Mouse (Mus musculus) heart, embryonic 13.5 days (tissue): ENCODE results near the gene Rtp3. TPM values are rescaled to one million over a fixed set of nuclear protein-coding genes. Genes with fewer than 3 reads are reported as not detected.

ENCODE experiments used
- ATAC-seq: fragments of 200-750 bp; cut with Nextera tagmentation; 2 replicates; pipeline ENCODE4 v1.8.0; 2017; ENCODE audit warnings: moderate TSS enrichment; ENCODE audit not compliant: insufficient number of reproducible peaks, low FRiP score, low TSS enrichment; ENCODE audit errors: extremely low read depth
- H3K27ac ChIP-seq: fragments of 300-500 bp; sonication (generic); replicated peaks from 2 replicates; pipeline ENCODE4 v1.5.1; 2015; ENCODE audit warnings: moderate library complexity, mild to moderate bottlenecking, inconsistent platforms
- H3K27me3 ChIP-seq: fragments of 300-500 bp; sonication (generic); replicated peaks from 2 replicates; pipeline ENCODE4 v1.6.1; 2015; ENCODE audit warnings: mild to moderate bottlenecking, inconsistent platforms
- H3K36me3 ChIP-seq: fragments of 300-500 bp; sonication (generic); 2 replicates; pipeline ENCODE4 v1.6.1; 2015; ENCODE audit warnings: mild to moderate bottlenecking, inconsistent platforms
- H3K4me1 ChIP-seq: fragments of 300-500 bp; sonication (generic); 2 replicates; pipeline ENCODE4 v1.6.1; 2015; ENCODE audit warnings: inconsistent platforms
- H3K4me2 ChIP-seq: fragments of 300-500 bp; sonication (generic); 2 replicates; pipeline ENCODE4 v1.6.1; 2015; ENCODE audit warnings: inconsistent platforms, mild to moderate bottlenecking, moderate library complexity
- H3K4me3 ChIP-seq: fragments of 300-500 bp; sonication (generic); 2 replicates; pipeline ENCODE4 v1.5.1; 2015; ENCODE audit warnings: moderate library complexity, mild to moderate bottlenecking, inconsistent platforms
- H3K9ac ChIP-seq: fragments of 300-500 bp; sonication (generic); 2 replicates; pipeline ENCODE4 v1.6.1; 2015; ENCODE audit warnings: inconsistent platforms, mild to moderate bottlenecking, moderate library complexity
- H3K9me3 ChIP-seq: fragments of 300-500 bp; sonication (generic); 2 replicates; pipeline ENCODE4 v1.6.1; 2016; ENCODE audit warnings: inconsistent platforms
- WGBS: fragments of 180-500 bp; shearing (Covaris S2); methylation state at CpG from one replicate; pipeline ENCODE4 v1.1.7; 2015; ENCODE audit warnings: mixed read lengths; 5-methylcytosine and 5-hydroxymethylcytosine counted together
- polyA plus RNA-seq: library from polyadenylated mRNA; unstranded; fragments of >200 nt; fragmentation: Nextera tagmentation; extraction: Ambion mirVana; gene quantifications from 2 replicates; pipeline ENCODE4 v1.2.1, GENCODE M21; 2015

Gene Rtp3
- polyA plus RNA-seq, 1 experiment from 2014 or later: 0.05 TPM

DNA sequence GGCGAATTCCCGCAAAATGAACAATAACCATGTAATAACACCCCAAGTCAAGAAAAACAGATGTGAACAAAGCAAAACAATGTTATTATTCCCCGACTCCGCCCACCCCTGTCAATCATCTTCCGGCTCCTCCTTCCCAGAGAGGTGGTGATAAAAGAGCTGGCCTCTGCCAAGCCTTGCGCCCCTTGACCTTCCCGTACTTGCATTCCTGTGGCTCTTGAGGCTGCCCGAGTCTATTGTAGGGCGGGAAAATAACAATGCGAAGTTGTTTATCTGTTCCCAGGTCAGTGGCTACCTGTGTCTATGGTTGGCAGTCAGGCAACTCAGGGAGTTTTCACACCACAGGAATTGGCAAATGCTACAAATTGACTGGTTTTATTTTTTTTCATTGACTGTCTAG, 9.5 kb upstream of the Rtp3 start:
- Histone ChIP-seq H3K27me3 (no peaks in the 10 kb centered on the region), H3K4me2 (no peak overlapping the region), H3K9me3 (no peaks in the 10 kb centered on the region), H3K9ac (no peak overlapping the region), H3K4me1 (peaks cover 4% of the 10 kb centered on the region), H3K4me3 (no peak overlapping the region), H3K27ac (no peak overlapping the region), H3K36me3 (no peaks in the 10 kb centered on the region)
- 58% methylated on average over 10 of the region's 10 CpGs for WGBS
- no peak for ATAC-seq

GRCm38 (mm10) chr9:110999056-110999455, 8.7 kb upstream of the Rtp3 start:
- no peak overlapping the region for H3K4me3 ChIP-seq
- H3K27me3 ChIP-seq: no peaks in the 10 kb centered on the region
- no peaks in the 10 kb centered on the region for H3K36me3 ChIP-seq
- 90% methylated on average over 2 of the region's 2 CpGs for WGBS
- ATAC-seq: no peak
- H3K27ac ChIP-seq: no peak overlapping the region
- H3K9me3 ChIP-seq: no peaks in the 10 kb centered on the region
- H3K4me1 ChIP-seq: peaks cover 4% of the 10 kb centered on the region
- no peak overlapping the region for H3K4me2 ChIP-seq
- no peak overlapping the region for H3K9ac ChIP-seq

DNA sequence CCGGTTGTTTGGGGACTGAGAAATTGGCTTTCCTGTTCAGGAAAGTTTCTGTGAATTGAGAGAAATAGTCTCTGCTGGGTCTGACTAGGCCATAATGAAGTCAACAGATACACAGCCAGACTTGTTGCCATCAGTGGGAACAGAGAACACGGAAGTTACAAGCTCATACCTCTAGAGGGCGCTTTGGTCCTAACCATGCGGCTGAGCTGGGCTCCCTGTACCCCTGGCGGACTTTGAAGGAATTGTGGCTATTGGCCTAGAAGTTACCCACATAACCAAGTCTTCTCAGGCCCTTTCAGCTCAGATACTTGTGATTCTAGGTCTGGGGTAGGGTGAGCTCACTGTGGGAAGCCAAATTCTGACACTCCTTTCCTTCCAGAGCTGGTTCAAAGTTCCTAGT, 6.9 kb upstream of the Rtp3 start:
- no peak; the same call in 1 of the 2 replicates for ATAC-seq
- H3K9me3 ChIP-seq: no peaks in the 10 kb centered on the region
- H3K9ac ChIP-seq: peak overlapping the region; percentile 28; the same call in 1 of the 2 replicates
- no peak overlapping the region for H3K4me3 ChIP-seq
- no peaks in the 10 kb centered on the region for H3K36me3 ChIP-seq
- no peak overlapping the region for H3K27ac ChIP-seq
- peaks cover 4% of the 10 kb centered on the region for H3K4me1 ChIP-seq
- no peak overlapping the region for H3K4me2 ChIP-seq
- under 1% methylated on average over 5 of the region's 5 CpGs for WGBS
- H3K27me3 ChIP-seq: no peaks in the 10 kb centered on the region

- Histone ChIP-seq H3K9ac (peak overlapping the region; percentile 77), H3K27ac (0 out of 2 replicates have a peak overlapping the region, but pooled peaks have one; percentile 36), H3K4me1 (peaks cover 4% of the 10 kb centered on the region), H3K4me3 (peak overlapping the region; percentile 56), H3K9me3 (no peaks in the 10 kb centered on the region), H3K27me3 (no peaks in the 10 kb centered on the region), H3K36me3 (no peaks in the 10 kb centered on the region), H3K4me2 (peak overlapping the region; percentile 70)
- ATAC-seq: peak; percentile 73
- WGBS: 10% methylated on average over 13 of the region's 13 CpGs
These were observed 4.4 kb upstream of the Rtp3 start for GRCm38 (mm10) chr9:110994716-110995172.

- ATAC-seq: no peak
- Histone ChIP-seq H3K4me2 (no peak overlapping the region), H3K27me3 (no peaks in the 10 kb centered on the region), H3K27ac (no peak overlapping the region), H3K9ac (no peak overlapping the region), H3K9me3 (no peaks in the 10 kb centered on the region), H3K4me3 (no peak overlapping the region), H3K4me1 (peaks cover 8% of the 10 kb centered on the region; the same call in 1 of the 2 replicates), H3K36me3 (no peaks in the 10 kb centered on the region)
- 39% methylated on average over 3 of the region's 3 CpGs for WGBS
These were observed 2.9 kb upstream of the Rtp3 start for GRCm38 (mm10) chr9:110993281-110993709.

- H3K9me3 ChIP-seq: no peaks in the 10 kb centered on the region
- ATAC-seq: no peak
- peaks cover 8% of the 10 kb centered on the region; the same call in 1 of the 2 replicates for H3K4me1 ChIP-seq
- no peak overlapping the region for H3K9ac ChIP-seq
- no peak overlapping the region for H3K27ac ChIP-seq
- no peak overlapping the region for H3K4me3 ChIP-seq
- 76% methylated on average over 2 of the region's 2 CpGs for WGBS
- no peaks in the 10 kb centered on the region for H3K27me3 ChIP-seq
- H3K36me3 ChIP-seq: no peaks in the 10 kb centered on the region
- no peak overlapping the region for H3K4me2 ChIP-seq
These were observed 840 bp downstream of the Rtp3 start for GRCm38 (mm10) chr9:110989543-110989942.

- Histone ChIP-seq H3K27ac (no peak overlapping the region), H3K4me1 (peaks cover 8% of the 10 kb centered on the region; the same call in 1 of the 2 replicates), H3K4me3 (no peak overlapping the region), H3K9ac (no peak overlapping the region), H3K9me3 (no peaks in the 10 kb centered on the region), H3K27me3 (no peaks in the 10 kb centered on the region), H3K36me3 (no peaks in the 10 kb centered on the region), H3K4me2 (no peak overlapping the region)
- 53% methylated on average over 4 of the region's 4 CpGs for WGBS
- no peak for ATAC-seq
These were observed 1.2 kb downstream of the Rtp3 start for GRCm38 (mm10) chr9:110989141-110989540.

GRCm38 (mm10) chr9:110988078-110988477, 2.3 kb downstream of the Rtp3 start:
- Histone ChIP-seq H3K9me3 (no peaks in the 10 kb centered on the region), H3K27me3 (no peaks in the 10 kb centered on the region), H3K4me2 (no peak overlapping the region), H3K4me1 (peaks cover 8% of the 10 kb centered on the region; the same call in 1 of the 2 replicates), H3K36me3 (no peaks in the 10 kb centered on the region), H3K4me3 (no peak overlapping the region), H3K9ac (no peak overlapping the region), H3K27ac (no peak overlapping the region)
- ATAC-seq: no peak
- 79% methylated on average over 3 of the region's 3 CpGs for WGBS

DNA sequence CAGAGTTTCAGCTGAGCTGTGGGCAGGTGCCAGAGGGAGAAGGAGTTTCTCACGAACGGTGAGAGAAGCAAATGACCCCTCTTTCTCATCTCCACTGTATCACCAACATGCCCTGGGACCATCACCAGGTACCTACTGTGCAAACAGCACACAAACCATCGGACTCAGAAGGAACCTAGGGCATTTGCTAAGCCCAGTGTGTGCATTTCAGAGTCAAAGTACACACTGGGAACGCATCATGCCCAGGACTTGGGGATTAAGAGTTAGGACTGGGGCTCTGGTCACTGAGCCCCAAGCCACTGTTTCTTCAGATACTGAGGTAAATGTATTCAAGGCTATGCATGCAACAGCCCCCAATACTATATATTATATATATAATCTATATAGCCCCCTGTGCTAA, 3.1 kb downstream of the Rtp3 start:
- Histone ChIP-seq H3K9ac (no peak overlapping the region), H3K4me1 (peaks cover 8% of the 10 kb centered on the region; the same call in 1 of the 2 replicates), H3K36me3 (no peaks in the 10 kb centered on the region), H3K9me3 (no peaks in the 10 kb centered on the region), H3K27ac (no peak overlapping the region), H3K27me3 (no peaks in the 10 kb centered on the region), H3K4me2 (no peak overlapping the region), H3K4me3 (no peak overlapping the region)
- 68% methylated on average over 4 of the region's 4 CpGs for WGBS
- ATAC-seq: no peak

DNA sequence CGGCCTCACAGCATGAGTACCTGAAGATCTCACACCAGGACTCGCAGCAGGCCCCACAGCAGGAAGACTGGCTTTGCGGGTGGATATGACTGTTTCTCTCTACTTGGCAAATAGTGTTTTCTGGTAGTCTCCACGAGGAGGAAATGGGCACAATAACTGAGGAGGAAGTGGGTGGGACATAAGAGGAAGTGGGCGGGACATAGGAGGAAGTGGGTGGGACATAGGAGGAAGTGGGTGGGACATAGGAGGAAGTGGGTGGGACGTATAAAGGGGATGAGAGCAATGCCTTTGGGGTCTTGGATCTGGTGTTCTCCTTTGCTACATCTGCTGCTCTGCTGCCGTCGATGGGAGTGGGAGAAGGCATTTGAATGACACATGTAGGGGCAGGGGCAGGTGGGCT, 4.4 kb downstream of the Rtp3 start:
- no peak overlapping the region for H3K27ac ChIP-seq
- no peaks in the 10 kb centered on the region for H3K36me3 ChIP-seq
- no peak overlapping the region for H3K4me2 ChIP-seq
- no peak overlapping the region for H3K9ac ChIP-seq
- WGBS: 80% methylated on average over 8 of the region's 8 CpGs
- no peak for ATAC-seq
- no peaks in the 10 kb centered on the region for H3K27me3 ChIP-seq
- H3K4me3 ChIP-seq: no peak overlapping the region
- H3K4me1 ChIP-seq: peaks cover 8% of the 10 kb centered on the region; the same call in 1 of the 2 replicates
- no peaks in the 10 kb centered on the region for H3K9me3 ChIP-seq

GRCm38 (mm10) chr9:110985541-110985940, 4.8 kb downstream of the Rtp3 start:
- ATAC-seq: no peak
- H3K36me3 ChIP-seq: no peaks in the 10 kb centered on the region
- H3K9ac ChIP-seq: no peak overlapping the region
- H3K9me3 ChIP-seq: no peaks in the 10 kb centered on the region
- no peaks in the 10 kb centered on the region for H3K27me3 ChIP-seq
- no peak overlapping the region for H3K27ac ChIP-seq
- no peak overlapping the region for H3K4me2 ChIP-seq
- peaks cover 8% of the 10 kb centered on the region; the same call in 1 of the 2 replicates for H3K4me1 ChIP-seq
- WGBS: 91% methylated on average over 5 of the region's 5 CpGs
- H3K4me3 ChIP-seq: no peak overlapping the region

DNA sequence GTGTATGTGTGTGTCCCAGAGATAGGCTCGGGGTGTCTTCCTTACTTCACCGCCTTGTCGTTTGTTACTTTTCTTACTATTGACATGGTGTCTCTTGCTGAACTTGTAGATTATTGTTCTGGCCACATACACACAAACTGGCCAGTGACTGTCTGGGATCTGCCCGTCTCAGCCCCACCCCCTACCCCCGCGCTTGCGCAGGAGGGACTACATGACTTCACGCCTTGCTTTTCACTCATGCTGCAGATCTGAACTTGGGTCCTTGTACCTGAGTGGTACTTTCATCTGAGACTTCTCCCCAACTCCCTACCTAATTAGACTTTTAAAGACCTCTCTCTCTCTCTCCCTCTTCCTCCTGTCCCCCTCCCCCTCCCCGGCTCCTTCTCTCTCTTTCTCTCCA, 6.3 kb downstream of the Rtp3 start:
- Histone ChIP-seq H3K4me2 (no peak overlapping the region), H3K4me1 (0 out of 2 replicates have a peak, but pooled peaks cover 3% of the 10 kb centered on the region), H3K27me3 (no peaks in the 10 kb centered on the region), H3K27ac (no peak overlapping the region), H3K9ac (no peak overlapping the region), H3K9me3 (no peaks in the 10 kb centered on the region), H3K36me3 (no peaks in the 10 kb centered on the region), H3K4me3 (no peak overlapping the region)
- ATAC-seq: no peak
- WGBS: 85% methylated on average over 9 of the region's 9 CpGs
